Mouse (Mus musculus) hindbrain, embryonic 15.5 days (tissue): ENCODE data around the gene Arpc5l. TPM values are rescaled to one million over a fixed set of nuclear protein-coding genes. Genes with fewer than 3 reads are reported as not detected.
"Not testable (repeated sequence)": the region's sequence is repeated elsewhere in the genome, so short reads cannot be mapped to it uniquely, and the experiment has no call there.

Experiments
- ATAC-seq: fragments of 200-750 bp; cut with Nextera tagmentation; 2 replicates; pipeline ENCODE4 v1.8.0; 2017; ENCODE audit warnings: low read depth, moderate number of reproducible peaks, moderate TSS enrichment; ENCODE audit not compliant: low FRiP score
- H3K27ac ChIP-seq: fragments of 300-500 bp; sonication (generic); replicated peaks from 2 replicates; pipeline ENCODE4 v1.5.1; 2015; ENCODE audit warnings: mild to moderate bottlenecking, inconsistent platforms
- H3K27me3 ChIP-seq: fragments of 300-500 bp; sonication (generic); 2 replicates; pipeline ENCODE4 v1.6.1; 2015; ENCODE audit warnings: control low read depth, inconsistent platforms
- H3K36me3 ChIP-seq: fragments of 300-500 bp; sonication (generic); 2 replicates; pipeline ENCODE4 v1.6.1; 2015; ENCODE audit warnings: control low read depth, inconsistent platforms
- H3K4me1 ChIP-seq: fragments of 300-500 bp; sonication (generic); replicated peaks from 2 replicates; pipeline ENCODE4 v1.6.1; 2015; ENCODE audit warnings: control low read depth, inconsistent platforms
- H3K4me2 ChIP-seq: fragments of 300-500 bp; sonication (generic); 2 replicates; pipeline ENCODE4 v1.6.1; 2015; ENCODE audit warnings: moderate library complexity, mild to moderate bottlenecking, inconsistent platforms
- H3K4me3 ChIP-seq: fragments of 300-500 bp; sonication (generic); 2 replicates; pipeline ENCODE4 v1.5.1; 2015; ENCODE audit warnings: mild to moderate bottlenecking, inconsistent platforms
- H3K9ac ChIP-seq: fragments of 300-500 bp; sonication (generic); 2 replicates; pipeline ENCODE4 v1.6.1; 2015; ENCODE audit warnings: inconsistent platforms
- H3K9me3 ChIP-seq: fragments of 300-500 bp; sonication (generic); 2 replicates; pipeline ENCODE4 v1.6.1; 2016; ENCODE audit warnings: control low read depth, inconsistent platforms
- WGBS: fragments of 180-500 bp; shearing (Covaris S2); methylation state at CpG from one replicate; pipeline ENCODE4 v1.1.7; 2015; 5-methylcytosine and 5-hydroxymethylcytosine counted together
- polyA plus RNA-seq: library from polyadenylated mRNA; unstranded; fragments of >200 nt; fragmentation: Nextera tagmentation; extraction: Ambion mirVana; gene quantifications from 2 replicates; pipeline ENCODE4 v1.2.1, GENCODE M21; 2015

The Arpc5l gene
- polyA plus RNA-seq, 1 experiment from 2014 or later: 140 TPM

- H3K27ac ChIP-seq: no peak overlapping the region
- H3K9me3 ChIP-seq: no peaks in the 10 kb centered on the region
- ATAC-seq: no peak
- H3K4me1 ChIP-seq: peaks cover 36% of the 10 kb centered on the region
- peak overlapping the region; percentile 79 for H3K4me2 ChIP-seq
- H3K4me3 ChIP-seq: peak overlapping the region; percentile 57; the same call in 1 of the 2 replicates
- H3K36me3 ChIP-seq: peaks cover 26% of the 10 kb centered on the region
- WGBS: 52% methylated on average over 8 of the region's 8 CpGs
- no peak overlapping the region for H3K9ac ChIP-seq
- H3K27me3 ChIP-seq: no peaks in the 10 kb centered on the region
Measured at GRCm38 (mm10) chr2:39003106-39003505, 2.0 kb upstream of the Arpc5l start.

- H3K27ac ChIP-seq: no peak overlapping the region
- whole genome bisulfite sequencing: 68% methylated on average over 5 of the region's 5 CpGs
- H3K4me2 ChIP-seq: peak overlapping the region; percentile 79
- no peaks in the 10 kb centered on the region for H3K27me3 ChIP-seq
- peak overlapping the region; percentile 57 for H3K4me3 ChIP-seq
- peak overlapping the region; percentile 83 for H3K9ac ChIP-seq
- no peak for ATAC-seq
- peaks cover 36% of the 10 kb centered on the region for H3K4me1 ChIP-seq
- peaks cover 26% of the 10 kb centered on the region for H3K36me3 ChIP-seq
- H3K9me3 ChIP-seq: no peaks in the 10 kb centered on the region
Measured at GRCm38 (mm10) chr2:39003512-39003911, 1.6 kb upstream of the Arpc5l start.

GRCm38 (mm10) chr2:39004372-39004771 is 776 bp upstream of the Arpc5l start:
- Histone ChIP-seq H3K27ac (peak overlapping the region; percentile 87), H3K9me3 (no peaks in the 10 kb centered on the region), H3K4me1 (peaks cover 44% of the 10 kb centered on the region), H3K4me3 (peak overlapping the region; percentile 57), H3K9ac (peak overlapping the region; percentile 83), H3K36me3 (peaks cover 26% of the 10 kb centered on the region), H3K27me3 (no peaks in the 10 kb centered on the region), H3K4me2 (peak overlapping the region; percentile 79)
- ATAC-seq: no peak
- WGBS: under 1% methylated on average over 11 of the region's 11 CpGs

- Histone ChIP-seq H3K36me3 (peaks cover 19% of the 10 kb centered on the region), H3K9ac (peak within 1 kb of the TSS; percentile 83), H3K27me3 (no peaks in the 10 kb centered on the region), H3K27ac (peak within 1 kb of the TSS; percentile 87), H3K9me3 (no peaks in the 10 kb centered on the region), H3K4me1 (peaks cover 54% of the 10 kb centered on the region), H3K4me2 (peak within 1 kb of the TSS; percentile 79), H3K4me3 (peak within 1 kb of the TSS; percentile 57)
- no peak for ATAC-seq
- 12% methylated on average over 15 of the region's 15 CpGs for WGBS
Measured at GRCm38 (mm10) chr2:39005574-39006079, 479 bp downstream of the Arpc5l start, which contains the start of gene Rpl35. Gene Rpl35 (minus strand): TSS chr2:39005624.

- Histone ChIP-seq H3K27ac (no peak overlapping the region), H3K27me3 (no peaks in the 10 kb centered on the region), H3K9me3 (no peaks in the 10 kb centered on the region), H3K9ac (no peak overlapping the region), H3K4me2 (peak overlapping the region; percentile 79), H3K36me3 (peaks cover 13% of the 10 kb centered on the region), H3K4me1 (peaks cover 60% of the 10 kb centered on the region), H3K4me3 (peak overlapping the region; percentile 57)
- no peak for ATAC-seq
- 88% methylated on average over 14 of the region's 14 CpGs for WGBS
Measured at GRCm38 (mm10) chr2:39006149-39006730, 1.1 kb downstream of the Arpc5l start.

- H3K4me2 ChIP-seq: peak overlapping the region; percentile 86
- peak overlapping the region; percentile 87 for H3K27ac ChIP-seq
- peaks cover 62% of the 10 kb centered on the region for H3K4me1 ChIP-seq
- ATAC-seq: peak; percentile 89
- peak overlapping the region; percentile 87 for H3K4me3 ChIP-seq
- no peaks in the 10 kb centered on the region for H3K27me3 ChIP-seq
- WGBS: 0% methylated on average over 43 of the region's 44 CpGs
- peaks cover 4% of the 10 kb centered on the region for H3K36me3 ChIP-seq
- H3K9ac ChIP-seq: peak overlapping the region; percentile 90
- no peaks in the 10 kb centered on the region for H3K9me3 ChIP-seq
Measured at GRCm38 (mm10) chr2:39007865-39008264, 2.7 kb downstream of the Arpc5l start.

- peak overlapping the region; percentile 87 for H3K4me3 ChIP-seq
- under 1% methylated on average over 25 of the region's 25 CpGs for WGBS
- H3K9ac ChIP-seq: peak overlapping the region; percentile 90
- no peaks in the 10 kb centered on the region for H3K9me3 ChIP-seq
- H3K4me2 ChIP-seq: peak overlapping the region; percentile 86
- no peaks in the 10 kb centered on the region for H3K27me3 ChIP-seq
- H3K4me1 ChIP-seq: peaks cover 56% of the 10 kb centered on the region
- ATAC-seq: peak; percentile 40
- H3K36me3 ChIP-seq: peaks cover 6% of the 10 kb centered on the region; the same call in 1 of the 2 replicates
- peak overlapping the region; percentile 87 for H3K27ac ChIP-seq
Measured at GRCm38 (mm10) chr2:39008350-39008851, 3.3 kb downstream of the Arpc5l start.

- H3K27ac ChIP-seq: peak overlapping the region; percentile 87
- peak overlapping the region; percentile 87 for H3K4me3 ChIP-seq
- ATAC-seq: no peak
Measured at GRCm38 (mm10) chr2:39008954-39009365, 3.8 kb downstream of the Arpc5l start.

GRCm38 (mm10) chr2:39010144-39010543 is 5.0 kb downstream of the Arpc5l start:
- H3K27ac ChIP-seq, H3K9me3 ChIP-seq, H3K4me3 ChIP-seq, ATAC-seq, H3K4me2 ChIP-seq, H3K9ac ChIP-seq, H3K27me3 ChIP-seq: not testable (repeated sequence)
- WGBS: 92% methylated on average over 5 of the region's 5 CpGs
- Histone ChIP-seq H3K4me1 (peaks cover 46% of the 10 kb centered on the region), H3K36me3 (peaks cover 22% of the 10 kb centered on the region)

More at GRCm38 (mm10) chr2:39008954-39009365, 3.8 kb downstream of the Arpc5l start:
- Histone ChIP-seq H3K36me3 (peaks cover 12% of the 10 kb centered on the region), H3K4me1 (peaks cover 51% of the 10 kb centered on the region), H3K9me3 (no peaks in the 10 kb centered on the region), H3K9ac (peak overlapping the region; percentile 90), H3K4me2 (peak overlapping the region; percentile 86), H3K27me3 (no peaks in the 10 kb centered on the region)
- WGBS: 27% methylated on average over 3 of the region's 3 CpGs

- H3K36me3 ChIP-seq: peaks cover 33% of the 10 kb centered on the region
- no peaks in the 10 kb centered on the region for H3K9me3 ChIP-seq
- no peak overlapping the region for H3K27ac ChIP-seq
- ATAC-seq: no peak
- peaks cover 39% of the 10 kb centered on the region for H3K4me1 ChIP-seq
- no peaks in the 10 kb centered on the region for H3K27me3 ChIP-seq
- no peak overlapping the region for H3K9ac ChIP-seq
- no peak overlapping the region for H3K4me3 ChIP-seq
- no peak overlapping the region for H3K4me2 ChIP-seq
Measured at GRCm38 (mm10) chr2:39011264-39011663, 6.1 kb downstream of the Arpc5l start.

- H3K27ac ChIP-seq: no peak overlapping the region; the same call in 1 of the 2 replicates
- H3K27me3 ChIP-seq: no peaks in the 10 kb centered on the region
- H3K9me3 ChIP-seq: no peaks in the 10 kb centered on the region
- peaks cover 34% of the 10 kb centered on the region for H3K4me1 ChIP-seq
- H3K4me2 ChIP-seq: no peak overlapping the region
- 92% methylated on average over 3 of the region's 3 CpGs for WGBS
- ATAC-seq: no peak
- H3K9ac ChIP-seq: no peak overlapping the region
- no peak overlapping the region for H3K4me3 ChIP-seq
- H3K36me3 ChIP-seq: peaks cover 41% of the 10 kb centered on the region
Measured at GRCm38 (mm10) chr2:39011971-39012370, 6.8 kb downstream of the Arpc5l start.

- Histone ChIP-seq H3K4me1 (peaks cover 30% of the 10 kb centered on the region), H3K9ac (no peak overlapping the region), H3K27ac (no peak overlapping the region), H3K4me3 (no peak overlapping the region), H3K4me2 (no peak overlapping the region), H3K9me3 (no peaks in the 10 kb centered on the region), H3K27me3 (no peaks in the 10 kb centered on the region), H3K36me3 (peaks cover 48% of the 10 kb centered on the region)
- WGBS: 81% methylated on average over 7 of the region's 7 CpGs
- ATAC-seq: no peak
Measured at GRCm38 (mm10) chr2:39012768-39013279, 7.7 kb downstream of the Arpc5l start.
